Mouse (Mus musculus) kidney, embryonic 16.5 days (tissue): ENCODE measurements at regions not wholly inside any gene's neighbourhood (a gene's known extent, or its start where the extent isn't known, plus 50 kb on each side); places are given as distances from the start of the nearest gene placed in this dataset.
A peak's percentile ranks its signal among the peaks of the same experiment; 100 is the strongest.

Experiments
- ATAC-seq: fragments of 200-750 bp; cut with Nextera tagmentation; 2 replicates; pipeline ENCODE4 v1.8.0; 2017; ENCODE audit warnings: moderate TSS enrichment; ENCODE audit not compliant: low FRiP score, low TSS enrichment
- H3K27ac ChIP-seq: fragments of 300-500 bp; sonication (generic); 2 replicates; pipeline ENCODE4 v1.5.1; 2014; ENCODE audit warnings: low read length
- H3K27me3 ChIP-seq: fragments of 300-500 bp; sonication (generic); 2 replicates; pipeline ENCODE4 v1.6.1; 2014; ENCODE audit warnings: low read length, control low read depth, mixed read lengths; ENCODE audit not compliant: insufficient read depth
- H3K36me3 ChIP-seq: fragments of 300-500 bp; sonication (generic); 2 replicates; pipeline ENCODE4 v1.6.1; 2014; ENCODE audit warnings: low read length, control low read depth, mixed read lengths; ENCODE audit not compliant: insufficient read depth
- H3K4me1 ChIP-seq: fragments of 300-500 bp; sonication (generic); 2 replicates; pipeline ENCODE4 v1.6.1; 2014; ENCODE audit warnings: low read length, control low read depth, mixed read lengths; ENCODE audit not compliant: insufficient read depth
- H3K4me2 ChIP-seq: fragments of 300-500 bp; sonication (generic); replicated peaks from 2 replicates; pipeline ENCODE4 v1.6.1; 2014; ENCODE audit warnings: low read depth, low read length
- H3K4me3 ChIP-seq: fragments of 300-500 bp; sonication (generic); 2 replicates; pipeline ENCODE4 v1.5.1; 2014; ENCODE audit warnings: mild to moderate bottlenecking, low read length
- H3K9ac ChIP-seq: fragments of 300-500 bp; sonication (generic); replicated peaks from 2 replicates; pipeline ENCODE4 v1.6.1; 2014; ENCODE audit warnings: low read length
- H3K9me3 ChIP-seq: fragments of 300-500 bp; sonication (generic); 2 replicates; pipeline ENCODE4 v1.6.1; 2016; ENCODE audit warnings: low read length, control low read depth
- WGBS: fragments of 180-500 bp; shearing (Covaris S2); extraction: QIAGEN DNeasy Blood & Tissue Kit; methylation state at CpG from one replicate; pipeline ENCODE4 v1.1.7; 2014; 5-methylcytosine and 5-hydroxymethylcytosine counted together

DNA sequence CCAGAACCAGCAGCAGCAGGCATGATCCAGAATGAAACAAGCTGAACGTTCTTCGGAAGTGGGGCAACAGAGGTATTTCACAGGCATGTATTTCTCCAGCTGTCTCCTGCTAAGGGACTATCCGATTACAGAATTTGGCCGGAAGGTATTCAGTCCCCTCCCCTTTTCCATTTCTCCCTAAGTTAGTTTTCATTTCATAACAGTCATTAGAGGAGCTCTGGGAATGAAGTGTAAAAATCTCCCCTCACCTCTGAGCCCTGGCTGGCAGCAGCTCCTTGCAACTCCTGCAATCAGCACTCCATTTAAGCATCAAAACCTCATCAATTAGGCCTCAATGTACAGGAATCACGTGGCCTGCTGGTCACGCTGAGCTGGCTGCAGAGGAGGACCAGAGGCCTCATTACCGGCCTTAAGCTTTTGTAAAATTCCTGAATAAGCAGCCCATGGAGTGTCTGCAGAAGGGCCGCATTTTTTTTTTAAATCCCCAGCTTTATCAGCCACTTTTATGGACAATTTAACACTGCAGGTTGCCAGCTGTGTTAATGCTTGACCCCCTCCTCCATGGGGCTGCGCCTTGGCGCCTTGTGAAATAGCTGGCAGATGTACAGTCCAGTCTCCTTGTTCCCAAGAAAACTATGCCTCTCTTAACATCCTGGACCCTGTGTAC is 456.1 kb upstream of the Kirrel3 start:
- no peaks in the 10 kb centered on the region; the same call in 1 of the 2 replicates for H3K27me3 ChIP-seq
- ATAC-seq = peak; percentile 92; the same call in 1 of the 2 replicates
- H3K36me3 ChIP-seq = no peaks in the 10 kb centered on the region
- H3K9ac ChIP-seq = no peak overlapping the region
- H3K4me1 ChIP-seq = peaks cover 6% of the 10 kb centered on the region; the same call in 1 of the 2 replicates
- H3K4me2 ChIP-seq = 0 out of 2 replicates have a peak overlapping the region, but pooled peaks have one; percentile 15
- H3K27ac ChIP-seq = no peak overlapping the region
- H3K9me3 ChIP-seq = no peaks in the 10 kb centered on the region
- WGBS = 25% methylated on average over 10 of the region's 10 CpGs
- no peak overlapping the region for H3K4me3 ChIP-seq

DNA sequence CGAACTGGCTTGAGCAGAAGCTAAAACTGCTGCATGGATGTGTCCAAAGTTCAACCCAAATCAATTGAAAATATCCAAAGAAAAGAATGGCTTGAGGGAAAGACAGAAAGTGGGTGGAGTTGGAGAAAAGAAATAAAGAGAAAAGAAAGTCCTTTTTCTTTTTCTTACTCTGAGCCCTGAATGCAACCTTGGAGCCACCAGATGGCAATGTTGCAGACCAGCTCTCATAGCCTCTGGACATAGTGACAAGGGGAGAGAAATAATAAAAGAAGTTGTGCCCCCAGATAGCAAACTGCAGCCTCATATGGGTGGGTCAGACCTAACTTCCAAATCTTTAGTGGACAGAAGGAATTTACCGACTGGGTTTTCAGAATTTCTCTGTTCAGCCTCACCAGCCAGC is 431.3 kb upstream of the Kirrel3 start:
- Histone ChIP-seq H3K9me3 (no peaks in the 10 kb centered on the region), H3K4me3 (no peak overlapping the region), H3K4me2 (no peak overlapping the region), H3K36me3 (no peaks in the 10 kb centered on the region), H3K27me3 (no peaks in the 10 kb centered on the region), H3K27ac (no peak overlapping the region), H3K4me1 (no peaks in the 10 kb centered on the region), H3K9ac (no peak overlapping the region)
- 58% methylated on average over 2 of the region's 2 CpGs for WGBS
- ATAC-seq = no peak
